Mouse (Mus musculus): Measurements from ENCODE around the gene Ndufb11. TPM values are rescaled to one million over a fixed set of nuclear protein-coding genes. Genes with fewer than 3 reads are reported as not detected.

Gene Ndufb11
- 100 to 1,000 TPM; 421 to 423 TPM for total RNA-seq (2021)
- long read RNA-seq, experiment 1, transcript Ndufb11-201 (3 exons, 908 nt) = major isoform, 476 of 494 reads
- long read RNA-seq, experiment 1, partial matches to known transcripts = 8 of 494 reads
- long read RNA-seq, experiment 1, other reads (novel, unspliced or antisense) = 10 of 494 reads
- long read RNA-seq, experiment 2, transcript Ndufb11-201 (3 exons, 908 nt) = major isoform, 309 of 320 reads
- long read RNA-seq, experiment 2, partial matches to known transcripts = 8 of 320 reads
- long read RNA-seq, experiment 2, other reads (novel, unspliced or antisense) = 3 of 320 reads

- DNase-seq (ENCODE audit: low spot score) = peak; percentile 68
Observed at GRCm38 (mm10) chrX:20617176-20617902, at the start of gene Ndufb11, which contains the start of gene Rbm10. TSS of gene Ndufb11 (minus strand) at chrX:20617619. TSS of gene Rbm10 (plus strand) at chrX:20617503.

- DNase-seq (ENCODE audit: low spot score) = no peak
Observed at GRCm38 (mm10) chrX:20663444-20663790, 46.0 kb upstream of the Ndufb11 start.

GRCm38 (mm10) chrX:20662716-20663443, 45.5 kb upstream of the Ndufb11 start:
- DNase-seq (ENCODE audit: low spot score) = peak; percentile 88

GRCm38 (mm10) chrX:20662317-20662715, 44.9 kb upstream of the Ndufb11 start:
- DNase-seq (ENCODE audit: low spot score) = no peak

GRCm38 (mm10) chrX:20658891-20659406, 41.5 kb upstream of the Ndufb11 start:
- DNase-seq (ENCODE audit: low spot score) = no peak

- DNase-seq (ENCODE audit: low spot score) = peak; percentile 71
Observed at GRCm38 (mm10) chrX:20658026-20658652, 40.7 kb upstream of the Ndufb11 start, which contains the start of gene Uba1. TSS of gene Uba1 (plus strand) at chrX:20658326.

GRCm38 (mm10) chrX:20657593-20657992, 40.2 kb upstream of the Ndufb11 start:
- no peak for DNase-seq (ENCODE audit: low spot score)

GRCm38 (mm10) chrX:20644780-20645179, 27.4 kb upstream of the Ndufb11 start:
- no peak for DNase-seq (ENCODE audit: low spot score)

GRCm38 (mm10) chrX:20638141-20638540, 20.7 kb upstream of the Ndufb11 start:
- DNase-seq (ENCODE audit: low spot score) = no peak

GRCm38 (mm10) chrX:20617903-20618399, 532 bp upstream of the Ndufb11 start:
- peak; percentile 9 for DNase-seq (ENCODE audit: low spot score)

GRCm38 (mm10) chrX:20616861-20617175, 601 bp downstream of the Ndufb11 start:
- DNase-seq (ENCODE audit: low spot score) = no peak

GRCm38 (mm10) chrX:20608500-20608899, 8.9 kb downstream of the Ndufb11 start:
- no peak for DNase-seq (ENCODE audit: low spot score)

- no peak for DNase-seq (ENCODE audit: low spot score)
Observed at GRCm38 (mm10) chrX:20587968-20588367, 29.5 kb downstream of the Ndufb11 start.

GRCm38 (mm10) chrX:20573927-20574326, 43.5 kb downstream of the Ndufb11 start:
- no peak for DNase-seq (ENCODE audit: low spot score)

- no peak for DNase-seq (ENCODE audit: low spot score)
Observed at GRCm38 (mm10) chrX:20572683-20573082, 44.7 kb downstream of the Ndufb11 start.

GRCm38 (mm10) chrX:20571024-20571423, 46.4 kb downstream of the Ndufb11 start:
- no peak for DNase-seq (ENCODE audit: low spot score)

Other genes with a start within 250 kb of the Ndufb11 start
- under 1 TPM; 0.43 TPM for gene Jade3, start 191.9 kb downstream of the Ndufb11 start, total RNA-seq (2021)
- under 1 TPM in 1 of 2 experiments, not detected in 1; 0.31 TPM for gene Rgn, start 67.8 kb downstream of the Ndufb11 start, total RNA-seq (2021)
- 10 to 100 TPM in 1 of 2 experiments, 1 to 10 TPM in 1; 10.0 to 11.2 TPM for gene Rbm10, start 116 bp downstream of the Ndufb11 start, total RNA-seq (2021)
- 100 to 1,000 TPM; 138 to 146 TPM for gene Uba1, start 40.7 kb upstream of the Ndufb11 start, total RNA-seq (2021)
- 100 to 1,000 TPM; 103 to 117 TPM for gene Cdk16, start 70.3 kb upstream of the Ndufb11 start, total RNA-seq (2021)
- gene Usp11, start 86.3 kb upstream of the Ndufb11 start, total RNA-seq (2021) = 1 to 10 TPM; 1.5 to 2.3 TPM
- gene Araf, start 180.2 kb upstream of the Ndufb11 start, total RNA-seq (2021) = 10 to 100 TPM; 93.9 to 96.8 TPM